Mouse (Mus musculus): ENCODE results near the gene N4bp2l2.

The N4bp2l2 gene

GRCm38 (mm10) chr5:150561783-150562182, 104.2 kb downstream of the N4bp2l2 start:
- no peak for DNase-seq (ENCODE audit: low spot score)

DNA sequence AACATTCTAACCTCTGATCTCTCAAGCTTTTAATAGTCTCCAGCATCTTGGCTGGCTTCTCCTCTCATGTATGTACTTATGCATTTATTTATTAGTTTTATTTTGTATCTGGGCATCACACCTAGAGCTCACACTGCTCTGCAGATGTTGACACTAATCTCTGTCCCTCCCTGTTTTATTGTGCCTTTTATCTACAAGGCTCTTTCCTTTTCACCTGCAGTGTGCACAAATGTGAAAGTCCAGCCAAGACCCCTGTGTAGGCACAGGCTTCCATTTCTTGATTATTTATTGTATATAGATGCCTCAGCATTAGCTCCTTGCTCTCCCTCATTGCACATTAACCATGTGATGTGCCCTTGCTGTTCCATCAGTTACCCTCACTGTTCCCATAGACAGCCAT, 104.6 kb downstream of the N4bp2l2 start:
- no peak for DNase-seq (ENCODE audit: low spot score)

- no peak for DNase-seq (ENCODE audit: low spot score)
These were observed 105.1 kb downstream of the N4bp2l2 start for GRCm38 (mm10) chr5:150560851-150561250.

- DNase-seq (ENCODE audit: low spot score): no peak
These were observed 106.4 kb downstream of the N4bp2l2 start for GRCm38 (mm10) chr5:150559519-150560103.
